Mouse (Mus musculus) limb, embryonic 14.5 days (tissue): ENCODE results near the gene Stk10. TPM values are rescaled to one million over a fixed set of nuclear protein-coding genes. Genes with fewer than 3 reads are reported as not detected.

Experiments used
- ATAC-seq: fragments of 200-750 bp; cut with Nextera tagmentation; 2 replicates; pipeline ENCODE4 v1.8.0; 2017; ENCODE audit warnings: low read depth, moderate number of reproducible peaks, moderate TSS enrichment; ENCODE audit not compliant: low FRiP score
- DNase-seq: peaks from one replicate; pipeline ENCODE4 v3.0.0-alpha.2; 2015; ENCODE audit warnings: low spot score
- H3K27ac ChIP-seq: fragments of 300-500 bp; sonication (generic); replicated peaks from 2 replicates; pipeline ENCODE4 v1.5.1; 2014; ENCODE audit warnings: low read depth, mild to moderate bottlenecking, low read length, moderate library complexity, mixed read lengths
- H3K27me3 ChIP-seq: fragments of 300-500 bp; sonication (generic); 2 replicates; pipeline ENCODE4 v1.6.1; 2014; ENCODE audit warnings: low read length, mixed read lengths; ENCODE audit not compliant: control insufficient read depth, insufficient read depth
- H3K36me3 ChIP-seq: fragments of 300-500 bp; sonication (generic); 2 replicates; pipeline ENCODE4 v1.6.1; 2014; ENCODE audit warnings: mild to moderate bottlenecking, low read length, moderate library complexity, mixed read lengths; ENCODE audit not compliant: control insufficient read depth, insufficient read depth
- H3K4me1 ChIP-seq: fragments of 300-500 bp; sonication (generic); 2 replicates; pipeline ENCODE4 v1.6.1; 2014; ENCODE audit warnings: antibody characterized with exemption, low read length, mixed read lengths; ENCODE audit not compliant: control insufficient read depth, insufficient read depth
- H3K4me2 ChIP-seq: fragments of 300-500 bp; sonication (generic); replicated peaks from 2 replicates; pipeline ENCODE4 v1.6.1; 2014; ENCODE audit warnings: low read depth, mild to moderate bottlenecking, low read length, moderate library complexity; ENCODE audit not compliant: severe bottlenecking
- H3K4me3 ChIP-seq: fragments of 300-500 bp; sonication (generic); replicated peaks from 2 replicates; pipeline ENCODE4 v1.5.1; 2014; ENCODE audit warnings: low read length
- H3K9ac ChIP-seq: fragments of 300-500 bp; sonication (generic); 2 replicates; pipeline ENCODE4 v1.6.1; 2014; ENCODE audit warnings: mild to moderate bottlenecking, low read depth, low read length, moderate library complexity; ENCODE audit not compliant: severe bottlenecking
- H3K9me3 ChIP-seq: fragments of 300-500 bp; sonication (generic); 2 replicates; pipeline ENCODE4 v1.6.1; 2016; ENCODE audit warnings: low read length; ENCODE audit not compliant: control insufficient read depth
- POLR2A ChIP-seq: fragments of 200-500 bp; IDR thresholded peaks from 2 replicates; pipeline ENCODE4 v1.8.0; 2012; ENCODE audit warnings: inconsistent platforms, mild to moderate bottlenecking, moderate library complexity, borderline replicate concordance; ENCODE audit not compliant: insufficient read depth, insufficient read length; ENCODE audit errors: extremely low read depth
- WGBS: fragments of 180-500 bp; shearing (Covaris S2); extraction: QIAGEN DNeasy Blood & Tissue Kit; methylation state at CpG from one replicate; pipeline ENCODE4 v1.1.7; 2014; 5-methylcytosine and 5-hydroxymethylcytosine counted together
- polyA plus RNA-seq, 2 experiments: library from polyadenylated mRNA; depleted of rRNA in 1 of 2; stranded (reverse) in 1 of 2; unstranded in 1 of 2; fragments of >200 nt; fragmentation: Nextera tagmentation in 1 of 2; extraction: Ambion mirVana in 1 of 2; gene quantifications; 2 replicates each; pipeline versions ENCODE4 v1.2.1 to v1.2.3; 2012 to 2014

Gene Stk10
- polyA plus RNA-seq, 2 experiments = 1.9 to 7.1 TPM

DNA sequence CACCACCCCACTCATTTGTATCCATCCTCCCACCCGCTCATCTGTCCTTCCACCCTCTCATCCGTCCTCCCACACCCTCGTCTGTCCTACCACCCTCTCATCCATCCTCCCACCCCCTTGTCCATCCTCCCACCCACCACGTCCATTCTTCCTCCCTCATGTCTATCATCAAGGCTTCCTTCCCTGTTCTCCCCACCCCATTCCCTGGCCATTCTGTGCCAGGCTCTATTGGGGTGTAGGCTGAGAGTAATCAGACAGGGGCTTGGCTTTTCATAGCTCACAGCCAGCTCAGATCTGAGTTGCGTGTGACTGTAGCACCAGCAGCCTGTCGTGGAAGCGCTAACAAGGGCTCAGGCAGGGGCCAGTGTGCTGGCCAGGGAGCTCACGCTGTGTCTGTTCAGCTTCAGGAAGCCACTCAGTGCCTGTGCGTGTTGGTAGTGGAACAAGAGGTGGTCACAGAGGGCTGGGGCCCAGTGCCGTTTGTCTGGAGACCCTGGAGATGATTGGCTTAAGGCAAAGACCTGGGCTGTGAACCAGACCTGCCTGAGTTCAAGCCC lies 14.4 kb downstream of the Stk10 start:
- Histone ChIP-seq H3K9ac (no peak overlapping the region), H3K4me2 (no peak overlapping the region), H3K36me3 (no peaks in the 10 kb centered on the region; the same call in 1 of the 2 replicates), H3K27ac (no peak overlapping the region), H3K9me3 (no peaks in the 10 kb centered on the region), H3K27me3 (no peaks in the 10 kb centered on the region), H3K4me3 (no peak overlapping the region), H3K4me1 (peaks cover 16% of the 10 kb centered on the region)
- ATAC-seq = no peak
- no peak for DNase-seq
- no peak for TF ChIP-seq POLR2A
- 76% methylated on average over 10 of the region's 10 CpGs for WGBS

DNA sequence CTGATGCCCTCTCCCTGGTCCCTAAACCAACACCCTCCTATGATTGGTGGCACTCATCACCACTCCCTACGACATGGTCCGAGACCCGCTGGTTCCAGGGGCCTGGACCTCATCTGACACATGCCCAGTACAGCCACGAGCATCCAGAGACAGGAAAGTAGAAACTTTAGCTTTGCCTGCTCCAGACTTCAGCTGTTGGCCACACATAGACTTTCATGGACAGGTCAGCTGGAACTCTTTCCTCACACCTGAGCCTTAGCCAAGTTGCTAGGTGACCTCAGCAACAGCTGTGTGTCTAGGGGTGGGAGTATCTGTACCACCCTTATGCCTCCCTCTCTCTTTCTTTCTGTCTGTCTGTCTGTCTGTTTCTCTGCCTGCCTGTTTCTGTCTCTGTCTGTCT lies 15.1 kb downstream of the Stk10 start:
- H3K9ac ChIP-seq = no peak overlapping the region
- no peaks in the 10 kb centered on the region for H3K27me3 ChIP-seq
- H3K27ac ChIP-seq = no peak overlapping the region
- no peak for TF ChIP-seq POLR2A
- WGBS = 72% methylated on average over 4 of the region's 4 CpGs
- H3K4me3 ChIP-seq = no peak overlapping the region
- peaks cover 23% of the 10 kb centered on the region for H3K4me1 ChIP-seq
- no peaks in the 10 kb centered on the region for H3K9me3 ChIP-seq
- no peaks in the 10 kb centered on the region; the same call in 1 of the 2 replicates for H3K36me3 ChIP-seq
- DNase-seq (no peak), ATAC-seq (no peak)
- no peak overlapping the region for H3K4me2 ChIP-seq

DNA sequence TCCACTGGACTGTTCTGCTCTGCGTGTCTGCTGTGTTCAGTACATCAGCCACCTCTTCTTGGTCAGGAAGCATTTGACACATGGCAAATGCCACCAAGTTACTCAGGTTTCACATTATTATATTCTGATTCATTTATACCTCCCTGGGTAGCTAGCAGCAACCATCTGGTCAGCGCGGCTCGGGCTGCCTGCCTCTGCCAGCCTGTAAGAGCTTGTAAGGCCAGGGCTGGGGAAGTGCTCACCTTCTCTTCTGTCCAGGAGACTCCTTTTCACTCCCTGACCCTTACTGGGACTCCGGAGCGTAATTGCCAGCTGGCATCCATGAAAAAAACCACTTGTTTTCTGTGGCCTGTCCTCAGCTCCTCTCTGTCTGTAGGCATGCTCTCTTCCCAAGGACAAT lies 16.1 kb downstream of the Stk10 start:
- Histone ChIP-seq H3K9me3 (no peaks in the 10 kb centered on the region), H3K4me3 (no peak overlapping the region), H3K9ac (no peak overlapping the region), H3K27me3 (no peaks in the 10 kb centered on the region), H3K27ac (no peak overlapping the region), H3K4me1 (peaks cover 33% of the 10 kb centered on the region), H3K36me3 (no peaks in the 10 kb centered on the region), H3K4me2 (no peak overlapping the region)
- DNase-seq (no peak), ATAC-seq (no peak)
- 52% methylated on average over 6 of the region's 6 CpGs for WGBS
- TF ChIP-seq POLR2A = no peak

DNA sequence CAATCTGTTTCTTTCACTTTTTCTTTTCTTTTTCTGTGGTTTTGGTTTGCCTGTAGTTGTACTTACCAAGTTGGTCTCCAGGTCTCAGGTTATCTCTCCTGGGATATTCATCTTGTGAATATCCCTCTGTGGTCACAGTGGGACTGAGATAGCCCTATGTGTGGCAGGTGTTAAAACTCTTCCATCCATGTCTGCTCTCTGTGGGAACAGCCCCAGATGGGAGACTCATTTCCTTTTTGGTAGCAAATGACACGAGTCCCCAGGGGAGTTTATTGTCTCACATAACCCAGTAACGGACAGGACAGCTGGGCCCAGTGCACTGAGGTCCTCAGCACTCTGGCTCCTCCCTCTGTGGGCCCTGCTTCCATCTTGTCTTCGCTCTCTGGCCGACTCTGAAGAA lies 17.0 kb downstream of the Stk10 start:
- DNase-seq (peak; percentile 50), ATAC-seq (peak; percentile 28; the same call in 1 of the 2 replicates)
- no peak for TF ChIP-seq POLR2A
- H3K4me3 ChIP-seq = no peak overlapping the region
- no peak overlapping the region for H3K27ac ChIP-seq
- no peak overlapping the region for H3K4me2 ChIP-seq
- H3K4me1 ChIP-seq = peaks cover 33% of the 10 kb centered on the region
- no peak overlapping the region for H3K9ac ChIP-seq
- no peaks in the 10 kb centered on the region for H3K9me3 ChIP-seq
- no peaks in the 10 kb centered on the region for H3K36me3 ChIP-seq
- whole genome bisulfite sequencing = 53% methylated on average over 4 of the region's 4 CpGs
- H3K27me3 ChIP-seq = no peaks in the 10 kb centered on the region

DNA sequence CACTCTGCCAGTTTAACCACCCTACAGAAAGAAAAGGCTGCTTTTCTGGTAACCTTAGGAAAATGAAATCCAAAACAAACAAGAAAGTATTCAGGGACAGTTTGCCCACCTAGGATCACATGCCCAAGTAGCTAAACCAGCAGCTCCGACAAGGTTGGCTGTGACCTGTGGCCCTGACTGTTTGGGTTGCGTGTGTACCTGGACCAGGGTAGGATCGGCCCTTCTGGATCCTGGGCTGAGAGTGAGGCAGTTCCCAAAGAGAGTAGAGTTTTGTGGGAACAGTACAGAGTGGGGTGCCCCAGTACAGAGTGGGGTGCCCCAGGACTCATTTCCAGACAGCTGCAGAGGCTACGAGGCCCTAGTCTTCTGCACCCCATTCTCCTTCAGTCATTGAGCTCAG lies 18.0 kb downstream of the Stk10 start:
- peak overlapping the region; percentile 61 for H3K27ac ChIP-seq
- 87% methylated on average over 4 of the region's 4 CpGs for WGBS

More for the DNA sequence above, 18.0 kb downstream of the Stk10 start:
- Histone ChIP-seq H3K4me3 (no peak overlapping the region), H3K9me3 (no peaks in the 10 kb centered on the region), H3K36me3 (no peaks in the 10 kb centered on the region), H3K9ac (no peak overlapping the region), H3K27me3 (no peaks in the 10 kb centered on the region), H3K4me1 (peaks cover 33% of the 10 kb centered on the region), H3K4me2 (no peak overlapping the region)
- DNase-seq = no peak
- ATAC-seq = no peak
- TF ChIP-seq POLR2A = no peak
